24 mouse cellular contexts compared by ENCODE assay signal in genomic region chr9:114435668-114436067, GRCm38 (mm10). TPM values are rescaled to one million over a fixed set of nuclear protein-coding genes. Genes with fewer than 3 reads are reported as not detected.
DNase-seq lines count a peak whose midpoint lies in the region; TF ChIP-seq lines count a peak whose summit lies in the region.
"Had no signal": no experiment of that assay in that cellular context is flagged by ENCODE, and none has a peak within 500 bp of the region (broad histone marks: within the 10 kb centered on the region; RNA-seq: fewer than 3 reads in every experiment).

No protein-coding gene starts in this region.

- DNase-seq in kidney, postnatal 14 days, result peak; percentile 23
- no peak for DNase-seq in kidney, postnatal 4 days
- no peak for DNase-seq in ES-E14 (ENCODE audit: low read depth, low spot score)
- DNase-seq in induced T-regulatory cell, adult 2 months (ENCODE audit: low read depth), result peak; percentile 76
- peak; percentile 51 to 67 for DNase-seq in thymus, postnatal 36 days
- DNase-seq in urinary bladder, postnatal 4 days (ENCODE audit: low spot score in 2 of 2), result no peak
- no peak for DNase-seq in embryo, embryonic 10 days (ENCODE audit: low spot score)
- DNase-seq: adrenal gland, adult 8-10 months; B cell, adult 2 months; cerebellum, adult 9-10 months; gastrocnemius, postnatal 14 days; heart, adult 18-20 months; heart, postnatal 36 days; kidney, adult 11 months; layer of hippocampus, postnatal 36 days; liver, postnatal 0 days; lung, postnatal 14 days; retina, postnatal 1 day had no signal

- no peak overlapping the region for H3K4me3 ChIP-seq in ES-E14 (ENCODE audit: insufficient read depth in 1 of 2, low read depth in 1 of 2, low read length in 2 of 2, poor library complexity in 1 of 2, severe bottlenecking in 1 of 2)
- H3K4me3 ChIP-seq: embryonic facial prominence, embryonic 12.5 days; erythroblast, embryonic 14.5 days; forebrain, embryonic 15.5 days; heart, embryonic 13.5 days; hindbrain, embryonic 15.5 days; megakaryocyte, embryonic 14.5 days had no signal

- in situ Hi-C loops in ES-E14 (cut with MboI; ENCODE audit: low sequenced_read_pairs in 2 of 2, unreplicated experiment in 2 of 2), result no loop called here

- H3K9ac ChIP-seq in ES-E14 (ENCODE audit: insufficient read depth, low read depth, low read length, poor library complexity, severe bottlenecking), result no peak overlapping the region
- H3K9ac ChIP-seq: embryonic facial prominence, embryonic 12.5 days; forebrain, embryonic 15.5 days; heart, embryonic 13.5 days; hindbrain, embryonic 15.5 days; liver, postnatal 0 days had no signal

- no peak overlapping the region; the same call in 1 of the 2 replicates for H3K27ac ChIP-seq in ES-E14 (ENCODE audit: insufficient read depth, low read depth, low read length, poor library complexity, severe bottlenecking)
- H3K27ac ChIP-seq: embryonic facial prominence, embryonic 12.5 days; forebrain, embryonic 15.5 days; heart, embryonic 13.5 days; hindbrain, embryonic 15.5 days had no signal

- no peaks in the 10 kb centered on the region for H3K9me3 ChIP-seq in ES-E14 (ENCODE audit: control insufficient read depth, insufficient read depth, low read depth, low read length)
- H3K9me3 ChIP-seq: heart, embryonic 13.5 days; megakaryocyte, embryonic 14.5 days had no signal

- H3K4me1 ChIP-seq in ES-E14 (ENCODE audit: control insufficient read depth in 2 of 2, insufficient read depth in 2 of 2, low read length in 2 of 2, poor library complexity in 1 of 2), result peaks cover 3 to 10% of the 10 kb centered on the region in 2 experiments; a peak in 3 of 4 replicates
- H3K4me1 ChIP-seq: embryonic facial prominence, embryonic 12.5 days; forebrain, embryonic 15.5 days; heart, embryonic 13.5 days; hindbrain, embryonic 15.5 days had no signal

- peaks cover 11% of the 10 kb centered on the region for H3K36me3 ChIP-seq in ES-E14 (ENCODE audit: control insufficient read depth, insufficient read depth, low read length, poor library complexity, severe bottlenecking)

TF ChIP-seq in ES-E14, 5 proteins besides CTCF, POLR2A, EP300 and RAD21:
- TF ChIP-seq ZNF384 (IDR thresholded peaks at IDR 0.05; ENCODE audit: low read depth, low read length) (peak; percentile 84), HCFC1 (IDR thresholded peaks at IDR 0.05; ENCODE audit: borderline replicate concordance, insufficient read depth, low read length) (no peak), ZC3H11A (IDR thresholded peaks at IDR 0.05; ENCODE audit: borderline replicate concordance, low read depth, low read length) (no peak)
TF ChIP-seq in ES-E14: peak in this region for 1.

RNA-seq across cellular contexts. Expression of gene Tmppe, which starts 34.8 kb away (rescaled TPM):
- total RNA-seq in ES-E14 (2012; rRNA removed), result 37.3 and 47.1 TPM in 2 replicates

RNA-seq across cellular contexts. Expression of gene Glb1, which starts 34.8 kb away (rescaled TPM):
- total RNA-seq in ES-E14 (2012; rRNA removed), result 36.0 and 44.6 TPM in 2 replicates

RNA-seq across cellular contexts. Expression of gene Crtap, which starts 45.2 kb away (rescaled TPM):
- 106 and 148 TPM in 2 replicates for total RNA-seq in ES-E14 (2012; rRNA removed)

Comparison
In these comparisons a context has a peak if more than half of its experiments do, and no peak if none do; other contexts are left out.
1. DNase-seq: peak in kidney, postnatal 14 days (single experiment), induced T-regulatory cell, adult 2 months (single experiment) and thymus, postnatal 36 days (2 of 2); none in kidney, postnatal 4 days (0 of 2), ES-E14 (single experiment), urinary bladder, postnatal 4 days (0 of 2) and embryo, embryonic 10 days (single experiment).